Mouse (Mus musculus): Measurements from ENCODE around the gene Trim15.

GRCm38 (mm10) chr17:36890073-36890903, 23.3 kb upstream of the Trim15 start, which contains the start of gene Trim40:
- TF ChIP-seq CTCF (IDR thresholded peaks at IDR 0.05; ENCODE audit: control insufficient read depth, insufficient read depth, low read length): no peak
- no peak for TF ChIP-seq POLR2A (IDR thresholded peaks at IDR 0.05; ENCODE audit: borderline replicate concordance, control insufficient read depth, low read depth, low read length)

Data from bone marrow, adult 2 months (tissue).